Mouse (Mus musculus) CD4-positive helper T cell, adult 2 months (primary cell): ENCODE data around the gene Ncoa4.
A peak's percentile ranks its signal among the peaks of the same experiment; 100 is the strongest.
"Not testable (repeated sequence)": the region's sequence is repeated elsewhere in the genome, so short reads cannot be mapped to it uniquely, and the experiment has no call there.

ENCODE experiments used
- DNase-seq: peaks from one replicate; pipeline ENCODE4 v3.0.0-alpha.2; 2012; ENCODE audit warnings: low read depth, missing footprints, low spot score

Ncoa4 gene

DNA sequence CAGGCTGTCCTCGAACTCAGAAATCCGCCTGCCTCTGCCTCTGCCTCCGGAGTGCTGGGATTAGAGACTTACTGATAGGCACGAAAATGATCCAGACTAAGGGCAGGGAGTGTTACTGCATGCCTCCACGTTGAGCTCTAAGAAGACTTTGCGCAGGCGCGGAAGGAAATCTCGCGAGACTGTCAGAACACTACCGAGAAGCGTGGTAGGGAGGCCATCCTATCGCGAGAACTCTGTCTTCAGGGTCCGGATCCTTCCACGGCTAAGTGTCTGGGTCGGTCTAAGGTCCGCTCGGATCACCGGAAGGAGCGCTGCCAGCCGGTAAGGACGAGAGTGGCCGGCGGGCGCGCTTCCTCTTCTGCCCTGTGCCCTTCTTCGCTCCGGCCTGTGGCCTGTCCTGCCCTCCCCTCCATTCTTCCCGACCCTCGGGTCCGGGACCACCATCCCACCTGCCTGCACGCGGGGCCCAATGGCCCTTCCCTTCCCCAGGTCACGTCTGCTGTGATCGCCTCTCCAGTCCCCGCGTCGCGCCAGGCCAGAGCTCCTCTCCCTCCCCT is at the start of gene Ncoa4:
Ncoa4 (plus strand) TSS at position 176 of the 557 bp plus-strand sequence.
- peak; percentile 97 for DNase-seq

DNA sequence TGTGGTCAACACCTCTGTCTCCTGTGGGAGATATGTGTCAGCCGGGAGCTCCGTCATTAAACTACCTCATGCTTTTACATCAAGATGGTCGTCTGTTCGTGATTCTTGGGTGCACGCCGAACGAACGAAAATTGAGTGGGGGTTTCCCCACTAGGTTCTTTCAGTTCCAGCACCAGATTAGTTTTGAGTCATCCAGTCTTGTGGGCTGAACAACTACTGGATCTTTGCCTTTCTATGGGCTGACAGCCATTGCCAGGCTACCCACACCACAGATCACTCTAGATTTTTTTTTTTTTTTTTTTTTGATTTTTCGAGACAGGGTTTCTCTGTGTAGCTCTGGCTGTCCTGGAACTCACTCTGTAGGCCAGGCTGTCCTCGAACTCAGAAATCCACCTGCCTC is 47.5 kb upstream of the Ncoa4 start:
- not testable (repeated sequence) for DNase-seq

DNA sequence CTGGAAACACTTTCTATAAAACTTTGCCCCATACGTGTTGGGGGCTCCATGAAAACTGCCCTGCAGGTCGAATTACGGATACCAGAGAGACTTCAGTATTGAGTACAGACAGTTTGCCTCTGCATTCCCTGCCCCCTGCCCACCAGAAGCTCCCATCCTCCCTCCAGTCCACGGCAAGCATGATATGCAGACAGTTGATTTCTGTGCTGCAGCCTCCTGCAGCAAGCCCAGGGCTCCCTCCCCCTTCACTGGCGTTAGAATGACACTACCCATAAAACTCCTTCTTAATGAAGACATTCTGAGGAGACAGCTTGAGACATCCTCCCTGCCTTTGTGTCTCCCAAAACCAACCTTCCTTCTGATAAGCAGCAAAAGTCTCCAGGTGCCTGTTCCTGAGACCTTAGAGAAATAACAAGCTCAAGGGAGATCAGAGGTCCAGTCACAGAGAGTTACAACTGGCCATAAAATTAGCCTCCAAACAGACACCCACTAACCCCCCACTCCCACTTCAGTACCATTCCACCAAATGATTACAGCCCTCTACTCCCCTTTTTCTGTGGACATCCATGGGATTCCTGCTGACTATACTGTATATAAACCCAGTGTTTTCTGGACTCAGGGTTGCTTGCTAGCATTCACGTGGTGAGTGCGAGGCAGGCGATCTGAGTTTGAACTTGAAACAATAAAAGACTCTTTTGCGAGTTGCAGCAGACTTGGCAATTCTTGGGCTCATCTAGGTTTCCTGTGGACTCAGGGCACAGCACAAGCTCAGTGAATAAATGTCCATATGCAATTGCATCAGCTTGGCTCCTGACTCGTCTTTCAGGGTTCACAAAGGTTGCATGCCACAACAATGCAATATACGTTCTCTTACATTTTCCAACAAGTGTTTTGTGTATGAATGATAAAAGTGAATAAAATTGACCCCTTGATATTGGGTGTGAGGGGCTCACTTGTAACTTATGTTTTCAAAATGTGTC is 38.4 kb upstream of the Ncoa4 start:
- DNase-seq = no peak

GRCm38 (mm10) chr14:32121920-32122315 is 37.7 kb upstream of the Ncoa4 start:
- DNase-seq = peak; percentile 35

GRCm38 (mm10) chr14:32124261-32124660 is 35.4 kb upstream of the Ncoa4 start:
- no peak for DNase-seq

DNA sequence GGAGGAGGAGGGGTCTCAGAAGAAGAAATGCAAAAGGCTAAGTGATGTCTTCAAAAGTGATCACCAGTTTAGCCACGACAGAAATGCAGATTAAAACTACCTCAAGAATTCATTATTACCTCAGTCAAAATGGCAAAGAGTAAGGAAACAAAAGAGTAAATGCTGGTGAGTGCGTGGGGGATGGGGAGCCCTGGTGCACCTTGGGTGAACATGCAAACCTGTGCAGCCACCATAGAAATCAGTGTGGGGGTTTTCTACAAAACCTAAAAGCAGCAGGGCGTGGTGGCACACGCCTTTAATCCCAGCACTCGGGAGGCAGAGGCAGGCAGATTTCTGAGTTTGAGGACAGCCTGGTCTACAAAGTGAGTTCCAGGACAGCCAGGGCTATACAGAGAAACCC is 34.4 kb upstream of the Ncoa4 start:
- not testable (repeated sequence) for DNase-seq

DNA sequence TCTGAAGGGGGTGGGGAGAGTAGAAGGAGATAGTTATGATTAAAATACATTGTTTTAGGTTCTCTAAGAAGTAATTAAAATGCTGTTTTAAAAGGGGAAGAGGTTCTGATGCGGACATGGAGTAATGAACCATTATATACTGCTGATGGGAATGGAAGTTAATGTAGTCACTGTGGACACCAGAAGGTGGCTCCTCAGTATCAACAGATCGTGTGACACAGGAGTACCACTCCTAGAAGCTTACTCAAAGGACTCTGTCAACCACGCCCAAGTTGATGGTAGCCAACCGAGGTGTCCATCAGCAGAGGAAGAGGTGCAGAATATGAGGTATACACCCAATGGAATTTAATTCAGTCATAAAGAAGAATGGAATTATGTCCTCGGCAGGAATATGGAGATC is 31.3 kb upstream of the Ncoa4 start:
- no peak for DNase-seq

GRCm38 (mm10) chr14:32131836-32132235 is 27.8 kb upstream of the Ncoa4 start:
- no peak for DNase-seq

GRCm38 (mm10) chr14:32134293-32134692 is 25.4 kb upstream of the Ncoa4 start:
- DNase-seq = no peak

DNA sequence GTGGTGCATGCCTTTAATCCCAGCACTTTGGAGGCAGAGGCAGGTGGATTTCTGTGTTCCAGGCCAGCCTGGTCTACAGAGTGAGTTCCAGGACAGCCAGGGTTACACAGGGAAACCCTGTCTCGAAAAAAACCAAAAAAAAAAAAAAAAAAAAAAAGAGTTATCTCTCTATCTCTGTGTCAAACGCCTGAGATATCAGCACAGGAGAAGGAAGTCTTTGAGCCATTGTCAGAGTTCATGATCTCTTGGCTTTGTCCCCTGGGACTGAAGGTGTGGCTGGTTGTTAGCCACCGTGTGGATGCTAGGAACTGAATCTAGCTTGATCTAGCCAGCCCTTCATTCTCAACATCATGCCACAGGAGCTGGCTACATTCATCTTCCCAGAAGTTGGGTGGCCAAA is 23.2 kb upstream of the Ncoa4 start:
- DNase-seq = not testable (repeated sequence)

DNA sequence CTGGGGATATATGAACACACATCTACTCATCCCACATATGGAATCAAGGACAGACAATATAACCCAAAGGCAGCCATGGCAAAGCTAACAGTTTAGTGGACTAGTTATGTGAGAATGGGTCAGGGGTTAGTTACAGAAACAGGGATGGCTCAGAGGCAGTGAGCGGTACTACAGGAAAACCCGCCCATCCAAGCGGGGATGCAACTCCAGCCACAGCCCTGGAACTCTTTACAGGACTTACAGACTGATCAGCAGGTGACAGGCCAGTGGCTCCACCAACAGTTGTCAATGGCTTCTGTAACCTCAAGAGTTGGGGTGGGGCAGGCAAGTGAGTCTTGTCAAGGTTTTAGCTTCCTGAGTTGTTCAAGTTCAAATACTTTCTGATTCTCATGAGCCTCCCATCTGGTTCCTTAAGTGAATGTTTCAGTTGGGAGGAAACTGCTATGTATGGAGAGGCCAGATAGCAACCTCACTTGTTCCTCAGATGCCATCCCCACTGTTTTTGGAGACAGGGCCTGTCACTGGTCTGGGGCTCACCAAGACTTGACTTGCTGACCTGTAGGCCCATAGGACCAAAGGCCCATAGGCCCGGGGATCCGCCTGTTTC is 19.2 kb upstream of the Ncoa4 start:
- DNase-seq = no peak

GRCm38 (mm10) chr14:32141723-32142122 is 17.9 kb upstream of the Ncoa4 start, which contains the start of gene Msmb:
Msmb (plus strand) TSS chr14:32142023.
- no peak for DNase-seq

DNA sequence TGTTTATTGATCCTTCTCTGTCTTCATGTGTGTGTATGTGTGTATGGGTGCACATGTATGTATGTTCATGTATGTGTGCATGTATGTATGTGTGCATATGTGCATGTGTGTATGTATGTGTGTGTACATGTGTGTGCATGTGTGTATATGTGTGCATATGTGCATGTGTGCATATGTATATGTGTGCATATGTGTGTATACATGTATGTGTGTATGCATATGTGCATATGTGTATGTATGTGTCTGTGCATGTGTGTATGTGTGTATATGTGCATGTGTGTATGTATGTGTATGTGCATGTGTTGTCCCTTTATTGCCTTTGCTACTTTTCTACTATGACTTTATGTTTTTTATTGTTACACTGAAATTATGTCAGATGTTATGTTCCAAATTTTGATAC is 14.9 kb upstream of the Ncoa4 start:
- no peak for DNase-seq

- no peak for DNase-seq
Observed at GRCm38 (mm10) chr14:32145401-32145800, 14.3 kb upstream of the Ncoa4 start.

DNA sequence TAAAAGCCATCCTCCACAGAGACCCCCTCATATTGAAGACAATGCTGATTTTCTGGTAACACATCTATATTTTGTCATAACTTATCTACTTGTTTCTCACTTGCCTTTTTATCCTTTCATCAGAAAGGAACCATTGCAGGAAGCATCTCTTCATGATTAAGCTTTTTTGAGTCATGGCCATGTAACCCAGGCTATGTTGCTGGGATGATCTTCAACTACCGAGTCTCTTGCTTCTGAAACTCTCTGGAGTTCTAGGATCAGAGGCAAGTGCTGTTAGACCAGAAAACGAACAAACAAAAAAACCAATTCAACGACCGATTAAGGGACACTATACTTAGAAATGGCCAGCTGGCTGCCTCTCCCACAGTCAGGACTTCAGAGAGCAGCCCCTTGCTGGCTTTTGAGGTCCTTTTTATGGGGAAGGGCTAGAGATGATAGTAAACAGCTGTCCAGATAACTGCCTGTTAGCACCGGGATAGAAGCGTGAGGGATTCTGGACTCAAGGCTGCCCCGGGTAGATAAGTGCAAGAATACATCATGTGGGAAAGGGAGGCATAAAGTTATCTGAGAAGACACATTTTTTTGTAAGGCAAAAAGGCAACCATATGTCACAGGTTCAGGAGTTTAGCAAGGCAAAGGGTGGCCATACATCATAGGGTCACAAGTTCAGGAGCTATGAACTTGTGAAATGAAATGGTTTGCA is 13.7 kb upstream of the Ncoa4 start:
- DNase-seq = no peak

DNA sequence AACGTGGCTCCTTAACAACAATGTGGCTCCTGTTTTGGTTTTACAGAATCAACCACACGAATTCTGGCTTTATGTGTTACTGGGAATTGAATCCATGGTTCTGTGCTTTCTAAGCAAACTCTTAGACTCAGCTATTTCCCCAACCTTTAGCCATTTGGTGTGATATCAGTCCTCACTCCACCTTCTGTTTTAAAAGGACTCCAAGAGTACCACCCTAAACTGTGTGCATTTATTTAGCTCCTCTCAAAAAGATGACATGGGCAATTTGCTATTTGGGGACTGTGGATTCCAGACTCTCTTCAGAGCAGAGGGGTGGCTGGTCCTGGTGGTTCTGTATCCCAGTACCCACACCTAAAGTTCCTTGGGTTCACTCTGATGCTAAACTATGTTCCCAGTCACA is 13.1 kb upstream of the Ncoa4 start:
- DNase-seq = no peak

DNA sequence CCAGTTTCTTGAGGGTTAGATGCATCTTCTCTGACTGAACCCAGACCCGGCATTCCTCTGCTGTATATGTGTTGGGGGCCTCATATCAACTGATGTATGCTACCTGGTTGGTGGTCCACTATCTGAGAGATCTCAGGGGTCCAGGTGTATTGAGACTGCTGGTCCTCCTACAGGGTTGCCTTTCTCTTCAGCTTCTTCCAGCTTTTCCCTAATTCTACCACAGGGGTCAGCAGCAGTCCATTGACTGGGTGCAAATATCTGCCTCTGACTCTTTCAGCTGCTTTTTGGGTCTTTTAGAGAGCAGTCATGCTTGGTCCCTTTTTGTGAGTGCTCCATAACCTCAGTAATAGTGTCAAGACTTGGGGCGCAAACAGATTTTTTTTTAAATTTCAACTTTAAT is 8.8 kb upstream of the Ncoa4 start:
- no peak for DNase-seq

DNA sequence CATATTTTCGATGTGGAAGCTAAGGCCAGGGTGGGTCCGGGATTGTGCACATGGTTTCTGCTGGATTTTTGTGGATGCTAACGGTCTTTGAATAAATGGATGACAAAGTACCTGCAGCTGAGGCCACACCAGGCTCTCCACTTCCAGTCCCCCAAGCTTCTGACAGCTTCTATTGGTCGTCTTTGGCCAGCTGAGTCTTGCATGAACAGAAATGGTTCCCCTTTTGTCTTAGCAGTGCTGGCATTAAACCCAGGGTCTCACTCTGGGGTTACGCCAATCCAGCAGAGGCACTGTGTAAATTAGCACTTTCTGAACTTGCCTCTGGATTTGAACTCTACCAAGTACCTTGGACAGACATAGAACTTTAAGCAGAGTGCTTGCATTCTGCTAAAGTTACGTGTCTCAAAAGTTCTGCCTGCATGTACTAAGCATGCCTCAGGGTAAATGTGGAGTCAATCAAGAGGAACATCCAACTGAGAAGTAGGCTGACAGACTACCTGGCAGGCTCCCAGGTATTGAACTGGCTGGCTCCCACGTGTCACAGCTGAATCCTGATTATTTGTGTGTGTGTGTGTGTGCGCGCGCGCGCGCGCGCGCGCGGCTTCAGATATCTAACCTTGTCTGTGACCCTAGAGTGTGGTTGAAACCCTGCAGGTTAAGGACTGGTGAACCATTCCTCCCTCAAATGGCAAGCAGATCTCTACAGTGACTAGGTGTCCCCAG is 7.3 kb upstream of the Ncoa4 start:
- no peak for DNase-seq

DNA sequence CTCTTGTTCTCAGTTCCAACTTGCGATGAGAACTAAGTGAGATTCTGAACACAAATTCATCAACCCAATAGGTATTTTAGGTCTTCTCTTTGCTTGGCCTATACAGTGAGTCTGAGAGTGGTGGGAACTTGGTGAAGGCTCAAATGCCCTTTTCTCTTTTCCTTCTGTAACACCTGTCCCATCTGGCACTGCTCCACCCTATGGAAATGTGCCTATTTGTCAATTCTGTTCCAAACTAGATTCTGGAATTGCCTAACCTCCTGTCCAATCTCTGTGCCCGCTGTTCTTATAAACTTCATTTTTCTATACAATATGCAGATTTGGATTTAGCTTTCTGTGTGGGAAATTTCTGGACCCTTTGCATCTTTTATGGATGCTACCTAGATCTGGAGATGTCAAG is 6.5 kb upstream of the Ncoa4 start:
- no peak for DNase-seq

- no peak for DNase-seq
Observed at GRCm38 (mm10) chr14:32154758-32155157, 4.9 kb upstream of the Ncoa4 start.

- no peak for DNase-seq
Observed at GRCm38 (mm10) chr14:32159150-32159670, 455 bp upstream of the Ncoa4 start.
